Mouse (Mus musculus) CD4-positive helper T cell, adult 2 months (primary cell): ENCODE results near the gene Rnd2.
"Not testable (repeated sequence)": the region's sequence is repeated elsewhere in the genome, so short reads cannot be mapped to it uniquely, and the experiment has no call there.

Experiments used
- DNase-seq: peaks from one replicate; pipeline ENCODE4 v3.0.0-alpha.2; 2012; ENCODE audit warnings: low read depth, missing footprints, low spot score

Rnd2 gene

GRCm38 (mm10) chr11:101464211-101465100 lies at the start of gene Rnd2:
Rnd2 (plus strand) TSS chr11:101464999.
- peak; percentile 32 for DNase-seq

GRCm38 (mm10) chr11:101415306-101415705 lies 49.5 kb upstream of the Rnd2 start:
- DNase-seq: no peak

DNA sequence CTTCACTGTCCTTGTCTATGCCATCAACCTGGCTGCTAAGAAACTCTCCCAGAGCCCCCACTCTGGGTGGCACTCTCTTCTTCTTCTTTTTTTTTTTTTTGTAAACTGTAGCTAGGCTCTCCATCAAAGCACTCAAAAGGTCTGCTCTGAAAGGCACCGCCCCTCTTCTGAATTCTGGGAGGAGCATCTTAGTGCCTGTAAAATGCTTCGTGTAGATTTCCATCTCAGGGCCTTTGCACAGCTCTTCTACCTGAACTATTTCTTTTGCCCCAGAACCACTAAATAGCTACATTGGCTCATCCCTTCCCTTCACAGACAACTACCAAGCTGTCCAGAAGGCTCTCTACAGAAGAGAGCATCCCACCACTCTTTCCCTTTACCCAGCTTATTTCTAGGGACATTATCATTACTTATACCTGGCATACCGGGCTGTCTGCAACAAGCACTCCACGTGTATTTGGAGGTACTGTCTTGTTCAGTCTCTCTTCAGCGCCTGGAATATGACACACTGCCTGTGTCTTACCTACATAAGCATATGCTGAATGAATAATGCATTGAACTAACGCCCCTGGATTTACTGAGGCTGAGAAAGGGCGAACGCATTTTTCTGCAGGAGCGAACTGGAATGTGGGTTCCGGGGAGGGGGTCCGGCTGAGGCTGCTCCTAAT lies 48.2 kb upstream of the Rnd2 start:
- peak; percentile 55 for DNase-seq

DNA sequence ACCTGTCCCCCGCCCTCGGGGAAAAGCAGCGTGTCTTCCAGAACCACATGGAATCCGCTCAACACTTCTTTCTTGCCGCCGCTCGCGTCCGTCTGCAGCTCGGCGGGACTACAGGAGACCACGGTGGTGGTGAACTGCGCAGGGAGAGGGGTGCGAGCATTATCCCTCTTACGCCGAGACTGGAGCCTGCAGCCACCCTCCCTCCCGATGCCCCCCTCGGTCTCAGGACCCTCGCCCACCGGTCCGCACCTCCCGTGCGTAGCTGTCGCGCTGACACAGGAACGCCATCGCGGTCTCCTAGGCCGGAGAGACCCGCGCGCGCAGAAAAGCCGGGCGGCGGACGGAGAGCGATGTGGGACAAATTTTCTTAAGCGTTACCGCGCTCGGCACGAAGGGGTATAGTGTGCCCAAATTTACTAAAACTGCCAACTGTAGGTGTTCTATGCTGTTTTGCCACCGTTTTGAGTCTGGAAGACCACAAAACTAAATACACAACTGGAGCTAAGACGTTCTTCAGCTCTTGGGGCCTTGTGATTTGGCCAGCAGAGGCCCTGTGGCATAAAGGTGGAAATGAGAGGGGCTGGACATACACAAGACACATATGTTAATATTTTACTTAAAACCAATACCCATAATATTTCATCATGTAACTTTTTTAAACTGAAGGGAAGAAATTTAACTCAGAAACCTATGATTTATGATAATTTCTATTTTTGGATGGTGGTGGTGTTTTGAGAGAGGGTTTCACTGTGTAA lies 47.5 kb upstream of the Rnd2 start, which contains the start of gene Aarsd1:
Gene Aarsd1, minus strand, starts transcription at position 515 of the 755 bp plus-strand sequence.
- DNase-seq: peak; percentile 89

DNA sequence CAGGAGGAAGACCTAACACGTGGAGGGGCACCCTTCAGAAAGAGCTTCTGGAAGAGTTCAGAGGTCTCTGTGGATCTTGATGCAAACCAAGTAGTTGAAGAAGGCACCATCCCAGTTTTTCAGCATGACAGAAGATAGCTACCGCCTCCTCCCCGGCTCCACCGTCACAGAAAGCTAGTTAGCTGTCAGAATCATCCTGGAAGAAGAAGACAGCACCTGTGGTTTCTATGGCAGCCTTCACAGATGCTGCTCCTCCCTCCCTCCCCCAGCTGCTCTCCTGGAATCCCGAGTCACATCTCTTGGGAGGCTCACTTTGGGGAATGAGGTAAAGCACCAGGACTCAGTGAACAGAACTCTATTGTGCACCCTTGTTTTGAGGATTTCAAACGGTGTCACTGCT lies 45.8 kb upstream of the Rnd2 start:
- DNase-seq: no peak

DNA sequence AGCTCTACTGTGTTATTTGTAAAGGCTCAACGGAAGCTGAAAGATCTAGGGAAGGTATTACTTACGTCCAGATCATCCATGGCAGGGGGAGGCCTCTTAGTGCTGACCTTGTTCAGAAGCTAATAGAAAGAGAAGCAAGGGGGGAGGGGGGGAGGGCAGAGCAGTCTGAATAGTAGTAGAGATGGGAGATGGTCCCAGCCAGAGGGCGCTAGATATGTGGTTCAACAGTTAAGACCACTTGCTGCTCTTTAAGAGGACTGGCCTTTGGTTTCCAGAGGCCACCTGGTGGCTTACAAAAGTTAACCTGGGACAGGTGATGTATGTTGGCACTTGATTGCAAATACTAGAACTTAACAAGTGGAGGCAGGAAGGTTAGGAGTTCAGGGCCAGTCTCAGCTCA lies 45.2 kb upstream of the Rnd2 start:
- DNase-seq: no peak

GRCm38 (mm10) chr11:101420148-101420547 lies 44.7 kb upstream of the Rnd2 start:
- DNase-seq: no peak

- no peak for DNase-seq
Observed at GRCm38 (mm10) chr11:101424105-101424851, 40.5 kb upstream of the Rnd2 start, which contains the start of gene Gm27029. Gm27029 (minus strand) TSS chr11:101424796.

- DNase-seq: peak; percentile 97
Observed at GRCm38 (mm10) chr11:101424925-101425813, 39.6 kb upstream of the Rnd2 start, which contains the start of the genes Rundc1 and Ptges3l. Rundc1 (plus strand) TSS chr11:101425085. Ptges3l (minus strand) TSS chr11:101425333.

DNA sequence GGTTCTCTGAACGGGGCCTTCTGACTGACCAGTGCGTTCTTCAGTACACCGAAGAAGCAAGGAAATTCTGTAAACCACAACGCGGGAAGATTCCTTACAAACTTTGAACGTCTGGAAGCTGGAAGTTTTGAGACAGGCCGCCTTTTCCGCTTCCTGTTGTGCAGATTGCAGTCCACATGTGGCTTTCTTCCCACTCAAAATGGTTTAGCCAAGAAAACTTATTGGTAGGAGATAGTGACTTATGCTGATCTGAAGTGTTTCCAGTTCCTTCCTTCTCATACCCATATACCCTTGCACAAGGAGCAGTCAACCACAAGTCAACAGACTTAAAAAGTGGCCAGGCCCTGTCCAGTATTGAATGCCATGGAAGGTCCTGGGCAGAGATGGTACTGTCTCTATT lies 38.6 kb upstream of the Rnd2 start:
- DNase-seq: no peak

- no peak for DNase-seq
Observed at GRCm38 (mm10) chr11:101431327-101431726, 33.5 kb upstream of the Rnd2 start.

DNA sequence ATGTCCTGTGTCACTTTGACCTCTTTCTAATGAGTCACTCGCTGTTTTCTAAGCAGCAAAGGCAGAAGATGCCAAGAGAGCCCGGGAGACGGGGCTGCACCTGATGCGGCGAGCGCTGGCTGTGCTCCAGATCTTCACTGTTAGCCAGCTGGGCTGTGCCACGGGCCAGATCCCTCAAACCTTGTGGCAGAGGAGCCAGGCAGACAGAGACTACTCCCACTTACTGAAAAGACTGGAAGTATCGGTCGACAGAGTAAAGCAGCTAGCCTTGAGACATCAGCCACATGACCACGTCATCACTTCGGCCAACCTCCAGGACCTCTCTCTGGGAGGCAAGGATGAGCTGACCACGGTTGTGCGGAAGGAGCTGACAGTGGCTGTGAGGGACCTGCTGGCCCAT lies 31.4 kb upstream of the Rnd2 start:
- no peak for DNase-seq

DNA sequence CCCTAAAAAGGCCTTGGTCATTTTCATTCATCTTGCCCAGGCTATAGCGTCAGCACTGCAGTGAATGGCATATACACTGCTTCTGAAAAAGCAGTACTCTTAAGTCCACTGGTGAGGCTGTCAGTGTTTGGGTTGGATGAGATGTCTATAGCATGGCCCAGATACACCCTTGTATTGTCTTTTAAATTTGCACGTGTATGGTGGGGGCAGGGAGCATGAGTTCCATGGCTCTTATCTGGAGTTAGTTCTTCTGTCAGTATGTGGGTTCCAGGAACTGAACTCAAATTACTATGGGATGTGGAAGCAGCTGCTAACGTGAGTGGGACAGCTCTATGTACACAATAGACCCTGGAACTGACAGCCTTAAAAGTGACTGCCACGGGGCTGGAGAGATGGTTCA lies 29.0 kb upstream of the Rnd2 start:
- DNase-seq: no peak

DNA sequence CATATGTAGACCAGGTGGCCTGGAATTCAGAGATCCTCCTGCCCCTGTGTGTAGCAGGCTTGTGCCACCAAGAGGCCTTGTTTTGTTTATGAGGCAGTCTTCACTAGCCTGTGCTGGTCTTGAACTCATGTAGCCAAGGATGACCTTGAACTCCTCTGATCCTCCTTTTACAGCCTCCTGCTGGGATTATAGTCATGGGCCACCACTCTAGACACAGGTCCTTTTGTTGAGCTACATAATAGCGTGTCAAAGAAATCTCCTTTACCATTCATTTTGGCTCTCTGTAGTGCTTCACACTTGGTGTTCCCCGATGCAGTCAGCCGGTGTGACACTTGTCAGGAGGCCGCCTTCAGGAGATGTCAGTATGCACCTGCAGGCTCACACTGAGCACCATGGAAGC lies 27.9 kb upstream of the Rnd2 start:
- no peak for DNase-seq

GRCm38 (mm10) chr11:101438006-101438405 lies 26.8 kb upstream of the Rnd2 start:
- not testable (repeated sequence) for DNase-seq

GRCm38 (mm10) chr11:101441450-101442126 lies 23.2 kb upstream of the Rnd2 start:
- DNase-seq: not testable (repeated sequence)

GRCm38 (mm10) chr11:101442127-101442693 lies 22.6 kb upstream of the Rnd2 start, which contains the start of gene Rpl27:
Rpl27 (plus strand) TSS chr11:101442298.
- DNase-seq: peak; percentile 100

DNA sequence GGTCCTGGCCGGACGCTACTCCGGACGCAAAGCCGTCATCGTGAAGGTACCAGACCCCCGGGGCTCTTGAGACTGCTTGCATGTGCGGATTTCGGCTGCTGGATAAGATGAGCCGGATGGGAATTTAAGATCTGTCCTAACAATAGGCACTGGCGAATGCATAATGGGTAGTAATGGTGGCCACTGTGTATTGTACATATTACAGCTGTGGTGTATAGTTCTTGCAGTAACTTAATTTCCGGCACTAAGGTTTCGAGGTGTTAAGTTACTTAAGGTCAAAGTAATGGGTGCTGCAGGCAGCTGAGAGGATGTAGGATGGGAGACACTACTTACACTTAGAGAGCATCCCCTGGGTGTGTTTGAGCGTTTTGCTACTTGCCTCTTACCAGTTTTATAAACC lies 22.0 kb upstream of the Rnd2 start:
- peak; percentile 56 for DNase-seq

GRCm38 (mm10) chr11:101446319-101446718 lies 18.5 kb upstream of the Rnd2 start:
- DNase-seq: no peak
